Mouse (Mus musculus): ENCODE measurements around the gene Srebf1. TPM values are rescaled to one million over a fixed set of nuclear protein-coding genes. Genes with fewer than 3 reads are reported as not detected.

Gene Srebf1
- polyA plus RNA-seq, 1 experiment: 89.1 TPM

DNA sequence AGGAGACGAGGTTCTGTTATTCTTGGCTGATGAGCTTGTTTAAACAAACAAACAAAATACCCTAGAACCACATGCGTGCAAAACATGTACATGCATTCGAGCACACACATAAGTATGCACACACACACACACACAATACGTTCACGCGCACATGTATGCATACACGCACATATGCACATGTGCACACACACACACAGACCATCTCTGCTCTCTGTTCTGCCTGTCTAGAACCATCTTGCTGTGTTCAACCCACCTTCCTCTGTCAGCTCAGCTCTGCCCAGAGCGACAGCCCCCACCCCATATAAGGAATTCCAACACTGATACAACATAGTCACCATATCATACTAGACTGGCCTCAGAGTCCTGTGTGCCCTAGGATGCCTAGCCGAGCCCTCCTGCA is 34.3 kb upstream of the Srebf1 start:
- no peak overlapping the region for H3K27ac ChIP-seq (ENCODE audit: insufficient read depth, low read depth, low read length)

DNA sequence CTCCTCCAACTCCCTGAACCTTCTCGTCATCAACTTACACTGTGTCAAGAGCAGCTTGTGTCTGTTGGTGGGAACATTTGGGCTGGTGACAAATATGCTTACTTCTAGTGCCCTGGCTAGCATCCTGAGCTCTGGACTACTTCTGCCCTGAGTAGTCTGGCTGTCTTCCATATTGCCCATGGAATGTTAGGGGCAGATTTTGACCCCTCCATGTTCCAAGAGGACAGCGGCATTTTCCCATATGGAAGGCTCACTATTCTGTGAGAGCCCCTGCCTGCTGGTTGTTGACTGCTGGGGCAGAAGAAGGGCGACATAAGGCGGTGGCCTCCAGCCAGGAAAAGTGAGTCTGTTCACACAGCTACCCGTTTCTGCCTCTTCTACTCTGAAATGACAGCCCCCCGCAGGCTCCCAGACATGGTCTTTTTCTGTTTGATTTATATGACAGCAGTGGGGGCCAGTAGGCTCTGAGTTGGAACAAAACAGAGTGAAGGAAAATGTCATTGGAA is 33.8 kb upstream of the Srebf1 start:
- Histone ChIP-seq H3K4me1 (ENCODE audit: control insufficient read depth, insufficient read depth, low read length) (peaks cover 7% of the 10 kb centered on the region), H3K36me3 (ENCODE audit: control insufficient read depth, insufficient read depth, low read length) (no peaks in the 10 kb centered on the region; the same call in 1 of the 2 replicates), H3K4me3 (ENCODE audit: insufficient read depth, low read depth, low read length) (no peak overlapping the region), H3K27me3 (replicated peaks; ENCODE audit: control insufficient read depth, insufficient read depth, low read length) (no peaks in the 10 kb centered on the region), H3K27ac (ENCODE audit: insufficient read depth, low read depth, low read length) (peak overlapping the region; percentile 5; the same call in 1 of the 2 replicates)
- no peak for TF ChIP-seq CTCF (conservative IDR thresholded peaks at IDR 0.05; ENCODE audit: insufficient read depth, insufficient read length, low read depth, low read length)
- no peak for TF ChIP-seq POLR2A (IDR thresholded peaks at IDR 0.05; ENCODE audit: low read depth, low read length)
- peak; percentile 70 for DNase-seq
- WGBS: 42% methylated on average over 6 of the region's 6 CpGs

More for the DNA sequence above, 34.3 kb upstream of the Srebf1 start:
- Histone ChIP-seq H3K4me1 (ENCODE audit: control insufficient read depth, insufficient read depth, low read length) (peaks cover 7% of the 10 kb centered on the region), H3K36me3 (ENCODE audit: control insufficient read depth, insufficient read depth, low read length) (no peaks in the 10 kb centered on the region; the same call in 1 of the 2 replicates), H3K4me3 (ENCODE audit: insufficient read depth, low read depth, low read length) (no peak overlapping the region), H3K27me3 (replicated peaks; ENCODE audit: control insufficient read depth, insufficient read depth, low read length) (no peaks in the 10 kb centered on the region)
- 67% methylated on average over 9 of the region's 9 CpGs for WGBS
- no peak for DNase-seq
- TF ChIP-seq POLR2A (IDR thresholded peaks at IDR 0.05; ENCODE audit: low read depth, low read length) (no peak), CTCF (conservative IDR thresholded peaks at IDR 0.05; ENCODE audit: insufficient read depth, insufficient read length, low read depth, low read length) (no peak)

DNA sequence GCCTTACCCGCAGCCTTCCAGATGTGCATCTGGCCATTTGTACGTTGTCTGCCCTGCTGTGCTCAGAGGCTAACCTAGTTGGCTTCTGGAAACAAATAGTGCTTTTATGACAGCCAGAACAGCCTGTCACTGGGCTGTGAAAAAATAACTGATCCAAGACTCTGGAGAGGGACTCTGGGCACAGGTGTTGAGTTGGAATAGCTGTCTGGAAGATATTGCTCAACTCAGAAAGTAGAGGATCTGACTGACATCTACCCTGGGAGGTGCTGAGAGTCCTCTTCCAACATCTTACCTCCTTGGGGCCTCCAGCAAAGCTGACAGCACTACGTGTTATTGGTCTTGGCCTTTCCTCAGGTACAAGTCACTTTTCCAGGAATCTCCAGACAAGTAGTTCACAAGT is 33.3 kb upstream of the Srebf1 start:
- H3K4me1 ChIP-seq (ENCODE audit: control insufficient read depth, insufficient read depth, low read length): peaks cover 7% of the 10 kb centered on the region
- TF ChIP-seq CTCF (conservative IDR thresholded peaks at IDR 0.05; ENCODE audit: insufficient read depth, insufficient read length, low read depth, low read length) (no peak), POLR2A (IDR thresholded peaks at IDR 0.05; ENCODE audit: low read depth, low read length) (no peak)
- H3K27me3 ChIP-seq (replicated peaks; ENCODE audit: control insufficient read depth, insufficient read depth, low read length): no peaks in the 10 kb centered on the region
- H3K27ac ChIP-seq (ENCODE audit: insufficient read depth, low read depth, low read length): 0 out of 2 replicates have a peak overlapping the region, but pooled peaks have one; percentile 5
- WGBS: 76% methylated on average over 3 of the region's 3 CpGs
- DNase-seq: no peak
- no peak overlapping the region for H3K4me3 ChIP-seq (ENCODE audit: insufficient read depth, low read depth, low read length)
- no peaks in the 10 kb centered on the region; the same call in 1 of the 2 replicates for H3K36me3 ChIP-seq (ENCODE audit: control insufficient read depth, insufficient read depth, low read length)

DNA sequence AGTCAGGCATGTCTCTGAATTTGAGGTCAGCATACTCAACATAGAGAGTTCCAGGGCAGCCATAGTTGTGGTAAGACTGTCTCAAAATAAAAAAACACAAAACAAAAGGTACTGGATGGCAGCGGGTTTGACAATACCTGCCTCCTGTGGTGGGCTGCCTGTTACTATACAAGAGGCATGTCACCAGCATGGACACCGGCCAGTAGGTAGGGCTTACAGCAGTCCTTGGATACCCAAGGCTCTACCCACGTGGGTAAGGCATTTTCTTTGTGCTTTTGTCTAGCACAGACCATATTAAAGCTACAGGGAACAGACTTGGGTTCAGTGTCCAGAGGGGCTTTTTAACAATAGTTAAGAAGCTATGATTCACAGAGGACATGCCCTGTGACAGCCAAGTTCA is 32.8 kb upstream of the Srebf1 start:
- Histone ChIP-seq H3K27me3 (replicated peaks; ENCODE audit: control insufficient read depth, insufficient read depth, low read length) (no peaks in the 10 kb centered on the region), H3K4me1 (ENCODE audit: control insufficient read depth, insufficient read depth, low read length) (peaks cover 7% of the 10 kb centered on the region), H3K27ac (ENCODE audit: insufficient read depth, low read depth, low read length) (no peak overlapping the region), H3K4me3 (ENCODE audit: insufficient read depth, low read depth, low read length) (no peak overlapping the region), H3K36me3 (ENCODE audit: control insufficient read depth, insufficient read depth, low read length) (no peaks in the 10 kb centered on the region; the same call in 1 of the 2 replicates)
- 84% methylated on average over 3 of the region's 3 CpGs for WGBS
- TF ChIP-seq CTCF (conservative IDR thresholded peaks at IDR 0.05; ENCODE audit: insufficient read depth, insufficient read length, low read depth, low read length) (no peak), POLR2A (IDR thresholded peaks at IDR 0.05; ENCODE audit: low read depth, low read length) (no peak)
- DNase-seq: no peak

GRCm38 (mm10) chr11:60254308-60254707 is 31.9 kb upstream of the Srebf1 start:
- peaks cover 7% of the 10 kb centered on the region for H3K4me1 ChIP-seq (ENCODE audit: control insufficient read depth, insufficient read depth, low read length)
- TF ChIP-seq CTCF (conservative IDR thresholded peaks at IDR 0.05; ENCODE audit: insufficient read depth, insufficient read length, low read depth, low read length): no peak
- TF ChIP-seq POLR2A (IDR thresholded peaks at IDR 0.05; ENCODE audit: low read depth, low read length): no peak
- no peak overlapping the region for H3K4me3 ChIP-seq (ENCODE audit: insufficient read depth, low read depth, low read length)
- DNase-seq: no peak
- H3K36me3 ChIP-seq (ENCODE audit: control insufficient read depth, insufficient read depth, low read length): no peaks in the 10 kb centered on the region; the same call in 1 of the 2 replicates
- 86% methylated on average over 5 of the region's 5 CpGs for WGBS
- H3K27me3 ChIP-seq (replicated peaks; ENCODE audit: control insufficient read depth, insufficient read depth, low read length): no peaks in the 10 kb centered on the region
- no peak overlapping the region for H3K27ac ChIP-seq (ENCODE audit: insufficient read depth, low read depth, low read length)

GRCm38 (mm10) chr11:60253546-60253945 is 31.2 kb upstream of the Srebf1 start:
- no peaks in the 10 kb centered on the region; the same call in 1 of the 2 replicates for H3K36me3 ChIP-seq (ENCODE audit: control insufficient read depth, insufficient read depth, low read length)
- no peak for TF ChIP-seq CTCF (conservative IDR thresholded peaks at IDR 0.05; ENCODE audit: insufficient read depth, insufficient read length, low read depth, low read length)
- no peak for TF ChIP-seq POLR2A (IDR thresholded peaks at IDR 0.05; ENCODE audit: low read depth, low read length)
- H3K4me1 ChIP-seq (ENCODE audit: control insufficient read depth, insufficient read depth, low read length): peaks cover 7% of the 10 kb centered on the region
- H3K27ac ChIP-seq (ENCODE audit: insufficient read depth, low read depth, low read length): no peak overlapping the region
- peak; percentile 25 for DNase-seq
- no peaks in the 10 kb centered on the region for H3K27me3 ChIP-seq (replicated peaks; ENCODE audit: control insufficient read depth, insufficient read depth, low read length)
- no peak overlapping the region for H3K4me3 ChIP-seq (ENCODE audit: insufficient read depth, low read depth, low read length)
- WGBS: 86% methylated on average over 2 of the region's 2 CpGs

GRCm38 (mm10) chr11:60250971-60251643 is 28.7 kb upstream of the Srebf1 start:
- DNase-seq: peak; percentile 62
- peaks cover 2% of the 10 kb centered on the region for H3K4me1 ChIP-seq (ENCODE audit: control insufficient read depth, insufficient read depth, low read length)
- H3K4me3 ChIP-seq (ENCODE audit: insufficient read depth, low read depth, low read length): no peak overlapping the region
- H3K27ac ChIP-seq (ENCODE audit: insufficient read depth, low read depth, low read length): no peak overlapping the region
- TF ChIP-seq POLR2A (IDR thresholded peaks at IDR 0.05; ENCODE audit: low read depth, low read length) (no peak), CTCF (conservative IDR thresholded peaks at IDR 0.05; ENCODE audit: insufficient read depth, insufficient read length, low read depth, low read length) (peak; percentile 61)
- no peaks in the 10 kb centered on the region for H3K27me3 ChIP-seq (replicated peaks; ENCODE audit: control insufficient read depth, insufficient read depth, low read length)
- WGBS: 66% methylated on average over 6 of the region's 6 CpGs
- H3K36me3 ChIP-seq (ENCODE audit: control insufficient read depth, insufficient read depth, low read length): no peaks in the 10 kb centered on the region; the same call in 1 of the 2 replicates
